ENCODE assay signal across 23 mouse cellular contexts in the genomic region with DNA sequence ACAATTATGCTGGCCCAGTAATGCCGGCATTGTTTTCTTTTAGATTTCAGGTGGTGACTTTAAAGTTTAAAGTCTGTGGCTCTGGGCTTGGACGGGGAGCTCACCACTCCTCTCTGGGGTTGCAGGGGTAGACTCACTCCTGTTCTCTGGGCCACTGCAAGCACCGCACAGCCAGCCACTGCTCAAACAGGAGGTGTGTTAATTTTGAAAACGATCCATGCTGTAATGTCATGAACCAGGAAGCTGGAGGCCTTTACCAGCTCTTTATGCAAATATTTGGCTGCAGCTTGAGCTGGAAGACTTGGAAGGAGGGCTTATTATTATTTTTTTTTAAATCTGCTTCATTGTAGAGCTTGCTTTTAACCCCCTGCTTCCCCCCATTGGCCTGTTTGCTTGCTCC. TPM values are rescaled to one million over a fixed set of nuclear protein-coding genes. Genes with fewer than 3 reads are reported as not detected.
DNase-seq lines count a peak whose midpoint lies in the region; ATAC-seq and TF ChIP-seq lines count a peak whose summit lies in the region.
"Had no signal": no experiment of that assay in that cellular context is flagged by ENCODE, and none has a peak within 500 bp of the region (broad histone marks: within the 10 kb centered on the region; RNA-seq: fewer than 3 reads in every experiment).

No protein-coding gene starts in this region.

- no peak for TF ChIP-seq CTCF in layer of hippocampus, adult 2 months (conservative IDR thresholded peaks at IDR 0.05)

- no peaks in the 10 kb centered on the region for H3K9me3 ChIP-seq in kidney, embryonic 14.5 days (ENCODE audit: control insufficient read depth, low read length)
- no peaks in the 10 kb centered on the region for H3K9me3 ChIP-seq in kidney, embryonic 15.5 days (replicated peaks)
- H3K9me3 ChIP-seq in midbrain, embryonic 11.5 days (ENCODE audit: control insufficient read depth, low read length), result no peaks in the 10 kb centered on the region
- H3K9me3 ChIP-seq: G1E; heart, embryonic 10.5 days; limb, embryonic 15.5 days had no signal

- H3K27me3 ChIP-seq in kidney, embryonic 14.5 days (ENCODE audit: control insufficient read depth, insufficient read depth, low read length), result no peaks in the 10 kb centered on the region
- 0 out of 2 replicates have a peak, but pooled peaks cover 4% of the 10 kb centered on the region for H3K27me3 ChIP-seq in kidney, embryonic 15.5 days
- H3K27me3 ChIP-seq in midbrain, embryonic 11.5 days (ENCODE audit: control insufficient read depth, insufficient read depth, low read length), result peaks cover 5% of the 10 kb centered on the region

- 32% methylated on average over 4 of the region's 4 CpGs for WGBS in kidney, embryonic 14.5 days
- 26% methylated on average over 4 of the region's 4 CpGs for WGBS in kidney, embryonic 15.5 days
- WGBS in midbrain, embryonic 11.5 days, result 18% methylated on average over 4 of the region's 4 CpGs

- no peaks in the 10 kb centered on the region for H3K36me3 ChIP-seq in kidney, embryonic 14.5 days (ENCODE audit: control insufficient read depth, insufficient read depth, low read length)
- no peaks in the 10 kb centered on the region for H3K36me3 ChIP-seq in kidney, embryonic 15.5 days
- H3K36me3 ChIP-seq in midbrain, embryonic 11.5 days (ENCODE audit: control insufficient read depth, insufficient read depth, low read length), result no peaks in the 10 kb centered on the region
- H3K36me3 ChIP-seq: G1E; heart, embryonic 10.5 days; limb, embryonic 15.5 days had no signal

- ATAC-seq in kidney, embryonic 14.5 days (ENCODE audit: low FRiP score, low TSS enrichment), result no peak
- no peak for ATAC-seq in kidney, embryonic 15.5 days (replicated peaks; ENCODE audit: low FRiP score)
- ATAC-seq in midbrain, embryonic 11.5 days (ENCODE audit: low FRiP score), result no peak
- ATAC-seq: hindbrain, postnatal 0 days had no signal

- H3K27ac ChIP-seq in kidney, embryonic 14.5 days (ENCODE audit: low read depth, low read length), result peak overlapping the region; percentile 14; the same call in 1 of the 2 replicates
- H3K27ac ChIP-seq in kidney, embryonic 15.5 days, result no peak overlapping the region
- no peak overlapping the region for H3K27ac ChIP-seq in layer of hippocampus, adult 2 months
- no peak overlapping the region for H3K27ac ChIP-seq in midbrain, embryonic 11.5 days (ENCODE audit: low read depth, low read length)
- H3K27ac ChIP-seq: heart, embryonic 10.5 days; hindbrain, postnatal 0 days; limb, embryonic 15.5 days had no signal

- no peak overlapping the region for H3K9ac ChIP-seq in kidney, embryonic 14.5 days (ENCODE audit: low read depth, low read length)
- H3K9ac ChIP-seq in kidney, embryonic 15.5 days, result no peak overlapping the region
- no peak overlapping the region for H3K9ac ChIP-seq in midbrain, embryonic 11.5 days (ENCODE audit: low read length)
- H3K9ac ChIP-seq: limb, embryonic 15.5 days had no signal

- H3K4me1 ChIP-seq in kidney, embryonic 14.5 days (ENCODE audit: control insufficient read depth, insufficient read depth, low read length), result 0 out of 2 replicates have a peak, but pooled peaks cover 6% of the 10 kb centered on the region
- H3K4me1 ChIP-seq in kidney, embryonic 15.5 days, result peaks cover 23% of the 10 kb centered on the region
- peaks cover 8% of the 10 kb centered on the region for H3K4me1 ChIP-seq in midbrain, embryonic 11.5 days (ENCODE audit: control insufficient read depth, insufficient read depth, low read length)

- no peak overlapping the region for H3K4me3 ChIP-seq in kidney, embryonic 14.5 days (ENCODE audit: low read length)
- no peak overlapping the region for H3K4me3 ChIP-seq in kidney, embryonic 15.5 days (replicated peaks)
- H3K4me3 ChIP-seq in layer of hippocampus, adult 2 months, result no peak overlapping the region
- no peak overlapping the region for H3K4me3 ChIP-seq in midbrain, embryonic 11.5 days (ENCODE audit: low read depth, low read length)
- H3K4me3 ChIP-seq: heart, embryonic 10.5 days; limb, embryonic 15.5 days had no signal

- H3K4me2 ChIP-seq in kidney, embryonic 14.5 days (replicated peaks; ENCODE audit: low read depth, low read length), result no peak overlapping the region
- H3K4me2 ChIP-seq in kidney, embryonic 15.5 days, result no peak overlapping the region
- no peak overlapping the region for H3K4me2 ChIP-seq in midbrain, embryonic 11.5 days
- H3K4me2 ChIP-seq: limb, embryonic 15.5 days had no signal

- peak; percentile 37 for DNase-seq in adrenal gland, postnatal 25 days
- DNase-seq in lung, adult 18-20 months, result peak; percentile 53 to 74
- peak; percentile 66 for DNase-seq in lung, postnatal 36 days
- no peak for DNase-seq in spleen, postnatal 4 days (ENCODE audit: low spot score in 2 of 2)
- DNase-seq in layer of hippocampus, adult 2 months (ENCODE audit: low spot score in 2 of 2), result no peak
- DNase-seq in midbrain, embryonic 11.5 days (ENCODE audit: low spot score, missing footprints), result no peak
- DNase-seq: cerebellum, postnatal 25 days; gastrocnemius, postnatal 25 days; kidney, postnatal 14 days; spleen, adult 18-20 months; thymus, postnatal 14 days had no signal

RNA-seq across cellular contexts. Expression of a gene that starts 3.7 kb away (rescaled TPM):
- polyA plus RNA-seq in kidney, embryonic 14.5 days (2014; fragmentation: Nextera tagmentation; extraction: Ambion mirVana), result 2.8 and 5.2 TPM in 2 replicates
- polyA plus RNA-seq in kidney, embryonic 15.5 days (2015; fragmentation: Nextera tagmentation; extraction: Ambion mirVana), result 3.7 and 4.1 TPM in 2 replicates
- 2.7 and 3.6 TPM in 2 replicates for total RNA-seq in adrenal gland, postnatal 25 days (2021)
- 1 to 10 TPM in 1 of 2 experiments, under 1 TPM in 1; 0.38 to 1.1 TPM for total RNA-seq in layer of hippocampus, adult 2 months (2021)
- 1.1 and 1.6 TPM in 2 replicates for polyA plus RNA-seq in midbrain, embryonic 11.5 days (2014; fragmentation: Nextera tagmentation; extraction: Ambion mirVana)
- total RNA-seq: monocyte, adult 5-6 weeks had no signal
- polyA plus RNA-seq: G1E had no signal

RNA-seq across cellular contexts. Expression of a gene that starts 54.0 kb away (rescaled TPM):
- not detected in 2 replicates for polyA plus RNA-seq in kidney, embryonic 14.5 days (2014; fragmentation: Nextera tagmentation; extraction: Ambion mirVana)
- polyA plus RNA-seq in kidney, embryonic 15.5 days (2015; fragmentation: Nextera tagmentation; extraction: Ambion mirVana), result not detected in 2 replicates
- not detected in 2 replicates for total RNA-seq in adrenal gland, postnatal 25 days (2021)
- not detected for total RNA-seq in layer of hippocampus, adult 2 months (2021)
- polyA plus RNA-seq in midbrain, embryonic 11.5 days (2014; fragmentation: Nextera tagmentation; extraction: Ambion mirVana), result not detected in 2 replicates
- total RNA-seq: G1E; gastrocnemius, postnatal 25 days; heart, postnatal 25 days; hindbrain, postnatal 0 days; layer of hippocampus, postnatal 14 days; left cerebral cortex, postnatal 14 days; megakaryocyte-erythroid progenitor cell, adult 5-6 weeks; monocyte, adult 5-6 weeks had no signal
- polyA plus RNA-seq: G1E; heart, embryonic 10.5 days; hindbrain, postnatal 0 days; limb, embryonic 15.5 days; neural tube, embryonic 14.5 days had no signal

Comparison
In these comparisons a context has a peak if more than half of its experiments do, and no peak if none do; other contexts are left out.
1. DNase-seq: peak in adrenal gland, postnatal 25 days (single experiment), lung, adult 18-20 months (2 of 2) and lung, postnatal 36 days (single experiment); none in spleen, postnatal 4 days (0 of 2), layer of hippocampus, adult 2 months (0 of 2) and midbrain, embryonic 11.5 days (single experiment).